Mouse (Mus musculus): ENCODE measurements at regions not wholly inside any gene's neighbourhood (a gene's known extent, or its start where the extent isn't known, plus 50 kb on each side); places are given as distances from the start of the nearest gene placed in this dataset.

GRCm38 (mm10) chr12:97898178-97898577 lies 361.1 kb downstream of the Galc start:
- Histone ChIP-seq H3K4me3 (ENCODE audit: insufficient read depth, low read length) (no peak overlapping the region), H3K27ac (ENCODE audit: insufficient read depth, low read length) (no peak overlapping the region), H3K4me1 (ENCODE audit: control insufficient read depth, insufficient read depth, low read length) (no peaks in the 10 kb centered on the region)
- TF ChIP-seq POLR2A (IDR thresholded peaks at IDR 0.05; ENCODE audit: low read depth, low read length): no peak
- TF ChIP-seq CTCF (IDR thresholded peaks at IDR 0.05; ENCODE audit: borderline replicate concordance, insufficient read depth, low read length): no peak

- Histone ChIP-seq H3K4me1 (ENCODE audit: control insufficient read depth, insufficient read depth, low read length) (no peaks in the 10 kb centered on the region), H3K4me3 (ENCODE audit: insufficient read depth, low read length) (no peak overlapping the region), H3K27ac (ENCODE audit: insufficient read depth, low read length) (no peak overlapping the region)
- TF ChIP-seq CTCF (IDR thresholded peaks at IDR 0.05; ENCODE audit: borderline replicate concordance, insufficient read depth, low read length): no peak
- no peak for TF ChIP-seq POLR2A (IDR thresholded peaks at IDR 0.05; ENCODE audit: low read depth, low read length)
Observed at GRCm38 (mm10) chr12:97895981-97896380, 363.3 kb downstream of the Galc start.

GRCm38 (mm10) chr12:97888801-97889455 lies 370.3 kb downstream of the Galc start:
- Histone ChIP-seq H3K4me1 (ENCODE audit: control insufficient read depth, insufficient read depth, low read length) (no peaks in the 10 kb centered on the region), H3K27ac (ENCODE audit: insufficient read depth, low read length) (no peak overlapping the region), H3K4me3 (ENCODE audit: insufficient read depth, low read length) (no peak overlapping the region)
- TF ChIP-seq CTCF (IDR thresholded peaks at IDR 0.05; ENCODE audit: borderline replicate concordance, insufficient read depth, low read length) (no peak), POLR2A (IDR thresholded peaks at IDR 0.05; ENCODE audit: low read depth, low read length) (no peak)

GRCm38 (mm10) chr12:97888291-97888800 lies 370.9 kb downstream of the Galc start:
- no peak overlapping the region for H3K27ac ChIP-seq (ENCODE audit: insufficient read depth, low read length)
- TF ChIP-seq CTCF (IDR thresholded peaks at IDR 0.05; ENCODE audit: borderline replicate concordance, insufficient read depth, low read length) (no peak), POLR2A (IDR thresholded peaks at IDR 0.05; ENCODE audit: low read depth, low read length) (no peak)
- no peak overlapping the region for H3K4me3 ChIP-seq (ENCODE audit: insufficient read depth, low read length)

GRCm38 (mm10) chr12:97882439-97882838 lies 376.8 kb downstream of the Galc start:
- Histone ChIP-seq H3K27ac (ENCODE audit: insufficient read depth, low read length) (no peak overlapping the region), H3K4me1 (ENCODE audit: control insufficient read depth, insufficient read depth, low read length) (0 out of 2 replicates have a peak, but pooled peaks cover 2% of the 10 kb centered on the region), H3K4me3 (ENCODE audit: insufficient read depth, low read length) (no peak overlapping the region)
- TF ChIP-seq POLR2A (IDR thresholded peaks at IDR 0.05; ENCODE audit: low read depth, low read length) (no peak), CTCF (IDR thresholded peaks at IDR 0.05; ENCODE audit: borderline replicate concordance, insufficient read depth, low read length) (no peak)

More at GRCm38 (mm10) chr12:97888291-97888800, 370.9 kb downstream of the Galc start:
- H3K4me1 ChIP-seq (ENCODE audit: control insufficient read depth, insufficient read depth, low read length): no peaks in the 10 kb centered on the region

- TF ChIP-seq CTCF (IDR thresholded peaks at IDR 0.05; ENCODE audit: borderline replicate concordance, insufficient read depth, low read length) (peak; percentile 78; the same call in 1 of the 2 replicates), POLR2A (IDR thresholded peaks at IDR 0.05; ENCODE audit: low read depth, low read length) (no peak)
- Histone ChIP-seq H3K27ac (ENCODE audit: insufficient read depth, low read length) (no peak overlapping the region), H3K4me1 (ENCODE audit: control insufficient read depth, insufficient read depth, low read length) (no peaks in the 10 kb centered on the region), H3K4me3 (ENCODE audit: insufficient read depth, low read length) (no peak overlapping the region)
Observed at GRCm38 (mm10) chr12:97872391-97872790, 386.9 kb downstream of the Galc start.

GRCm38 (mm10) chr12:97862921-97863320 lies 396.3 kb downstream of the Galc start:
- H3K4me1 ChIP-seq (ENCODE audit: control insufficient read depth, insufficient read depth, low read length): no peaks in the 10 kb centered on the region
- TF ChIP-seq POLR2A (IDR thresholded peaks at IDR 0.05; ENCODE audit: low read depth, low read length) (no peak), CTCF (IDR thresholded peaks at IDR 0.05; ENCODE audit: borderline replicate concordance, insufficient read depth, low read length) (no peak)
- H3K4me3 ChIP-seq (ENCODE audit: insufficient read depth, low read length): no peak overlapping the region
- no peak overlapping the region for H3K27ac ChIP-seq (ENCODE audit: insufficient read depth, low read length)

GRCm38 (mm10) chr12:97836202-97836908 lies 422.9 kb downstream of the Galc start:
- Histone ChIP-seq H3K4me1 (ENCODE audit: control insufficient read depth, insufficient read depth, low read length) (no peaks in the 10 kb centered on the region), H3K27ac (ENCODE audit: insufficient read depth, low read length) (no peak overlapping the region), H3K4me3 (ENCODE audit: insufficient read depth, low read length) (no peak overlapping the region)
- no peak for TF ChIP-seq CTCF (IDR thresholded peaks at IDR 0.05; ENCODE audit: borderline replicate concordance, insufficient read depth, low read length)
- TF ChIP-seq POLR2A (IDR thresholded peaks at IDR 0.05; ENCODE audit: low read depth, low read length): no peak

- no peaks in the 10 kb centered on the region for H3K4me1 ChIP-seq (ENCODE audit: control insufficient read depth, insufficient read depth, low read length)
- no peak overlapping the region for H3K4me3 ChIP-seq (ENCODE audit: insufficient read depth, low read length)
- TF ChIP-seq POLR2A (IDR thresholded peaks at IDR 0.05; ENCODE audit: low read depth, low read length) (no peak), CTCF (IDR thresholded peaks at IDR 0.05; ENCODE audit: borderline replicate concordance, insufficient read depth, low read length) (no peak)
- H3K27ac ChIP-seq (ENCODE audit: insufficient read depth, low read length): no peak overlapping the region
Observed at GRCm38 (mm10) chr12:97793364-97794120, 465.7 kb downstream of the Galc start.
